Mouse (Mus musculus) central nervous system, embryonic 18 days (tissue): ENCODE measurements around the gene Gjb4. TPM values are rescaled to one million over a fixed set of nuclear protein-coding genes. Genes with fewer than 3 reads are reported as not detected.

Source experiments
- polyA plus RNA-seq: library from polyadenylated mRNA; depleted of rRNA; stranded (reverse); fragments of >200 nt; gene quantifications from 2 replicates; pipeline ENCODE4 v1.2.3, GENCODE M21; 2012; rRNA removed

Gjb4 gene
- 0.27 TPM in 1 of 2 replicates, not detected in the other for polyA plus RNA-seq

DNA sequence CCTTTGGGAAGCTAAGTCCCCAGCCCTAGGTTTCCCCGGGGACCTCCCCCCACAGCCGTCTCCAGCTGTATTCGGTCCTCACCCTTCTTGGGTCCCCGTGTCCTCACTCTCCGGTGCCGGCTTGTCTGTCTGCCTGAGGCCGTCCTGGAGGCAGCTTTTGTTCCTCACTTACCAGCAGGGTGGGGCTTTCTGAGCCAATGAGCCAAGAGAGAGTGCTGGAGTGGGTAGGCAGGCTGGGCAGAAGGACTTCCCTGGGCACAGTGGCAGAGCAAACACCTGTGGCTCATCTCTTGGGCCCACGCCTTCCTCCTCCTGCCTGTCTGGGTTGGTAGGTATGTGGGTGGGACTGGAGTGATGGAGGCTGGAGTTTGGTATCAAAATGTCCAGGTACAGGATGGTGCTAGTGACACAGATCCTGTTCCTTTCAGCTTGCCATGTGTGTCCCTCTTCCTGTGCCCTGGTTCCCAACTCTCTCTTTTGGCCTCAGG lies at the start of gene Gjb4:
TSS of gene Gjb4 (minus strand) at position 131 of the 488 bp plus-strand sequence.

GRCm38 (mm10) chr4:127358018-127358417 lies 4.1 kb upstream of the Gjb4 start, which contains the start of gene Gjb5:
TSS of gene Gjb5 (minus strand) at chr4:127358181.

GRCm38 (mm10) chr4:127330181-127331100 lies 23.4 kb downstream of the Gjb4 start, which contains the start of gene Gjb3:
TSS of gene Gjb3 (minus strand) at chr4:127330844.

DNA sequence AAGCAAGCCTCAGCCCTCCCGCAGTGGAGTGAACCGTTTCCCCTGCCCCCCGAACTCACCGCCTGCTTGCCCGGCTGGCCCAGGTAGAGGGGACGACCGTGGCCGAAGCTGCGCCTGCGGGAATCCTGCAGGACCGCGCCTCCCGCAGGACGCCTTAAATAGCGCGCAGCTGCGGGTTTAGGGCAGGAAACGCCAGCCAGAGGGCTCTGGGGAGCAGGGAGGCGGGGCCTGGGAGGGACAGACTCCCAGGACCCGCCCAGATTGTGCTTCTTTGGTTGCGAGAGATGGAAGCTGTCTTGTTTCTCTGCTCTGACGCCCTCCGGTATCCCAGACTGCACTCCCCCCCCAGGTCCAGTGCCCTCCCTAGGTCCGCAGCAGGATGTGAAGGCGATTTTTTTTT lies 40.0 kb downstream of the Gjb4 start, which contains the start of gene Gja4:
TSS of gene Gja4 (minus strand) at position 179 of the 400 bp plus-strand sequence.

Other genes starting within 250 kb of the Gjb4 start
- 17.5 and 17.9 TPM in 2 replicates for gene Tmem35b, start 230.4 kb downstream of the Gjb4 start, polyA plus RNA-seq
- 35.0 and 39.2 TPM in 2 replicates for gene Dlgap3, start 184.9 kb downstream of the Gjb4 start, polyA plus RNA-seq
- 33.4 and 34.3 TPM in 2 replicates for gene Smim12, start 110.3 kb downstream of the Gjb4 start, polyA plus RNA-seq
- gene Gja4, start 40.0 kb downstream of the Gjb4 start, polyA plus RNA-seq, result 17.8 and 18.6 TPM in 2 replicates
- gene Gjb3, start 23.2 kb downstream of the Gjb4 start, polyA plus RNA-seq, result 0.33 and 1.3 TPM in 2 replicates
- 0.23 and 0.30 TPM in 2 replicates for gene Gjb5, start 4.1 kb upstream of the Gjb4 start, polyA plus RNA-seq